Mouse (Mus musculus): Measurements from ENCODE around the gene Gm49486.

Gene Gm49486

GRCm38 (mm10) chr15:79235268-79235667, 6.1 kb downstream of the Gm49486 start:
- DNase-seq, result no peak

GRCm38 (mm10) chr15:79238036-79238435, 8.8 kb downstream of the Gm49486 start:
- DNase-seq, result no peak

- DNase-seq, result peak in 1 of 2 experiments; percentile 27
Observed at GRCm38 (mm10) chr15:79242574-79243233, 13.5 kb downstream of the Gm49486 start.

GRCm38 (mm10) chr15:79243234-79244042, 14.2 kb downstream of the Gm49486 start:
- DNase-seq, result peak; percentile 94 to 96

GRCm38 (mm10) chr15:79244071-79244893, 15.1 kb downstream of the Gm49486 start:
- peak in 1 of 2 experiments; percentile 32 for DNase-seq

GRCm38 (mm10) chr15:79245321-79245720, 16.1 kb downstream of the Gm49486 start:
- DNase-seq, result no peak

GRCm38 (mm10) chr15:79250236-79250635, 21.0 kb downstream of the Gm49486 start:
- DNase-seq, result no peak

GRCm38 (mm10) chr15:79251168-79251567, 22.0 kb downstream of the Gm49486 start:
- no peak for DNase-seq

GRCm38 (mm10) chr15:79251781-79252491, 22.7 kb downstream of the Gm49486 start:
- DNase-seq, result peak; percentile 16 to 34

- no peak for DNase-seq
Observed at GRCm38 (mm10) chr15:79252580-79252979, 23.4 kb downstream of the Gm49486 start.

GRCm38 (mm10) chr15:79254661-79255060, 25.5 kb downstream of the Gm49486 start, which contains the start of gene Slc16a8:
Slc16a8 (minus strand) TSS chr15:79254761.
- DNase-seq, result no peak

- peak; percentile 35 to 50 for DNase-seq
Observed at GRCm38 (mm10) chr15:79258521-79258920, 29.3 kb downstream of the Gm49486 start.

GRCm38 (mm10) chr15:79261095-79261725, 32.0 kb downstream of the Gm49486 start:
- peak; percentile 48 to 53 for DNase-seq

GRCm38 (mm10) chr15:79261757-79262156, 32.6 kb downstream of the Gm49486 start:
- DNase-seq, result no peak

- peak in 1 of 2 experiments; percentile 29 for DNase-seq
Observed at GRCm38 (mm10) chr15:79262375-79262774, 33.2 kb downstream of the Gm49486 start.

GRCm38 (mm10) chr15:79262786-79263309, 33.7 kb downstream of the Gm49486 start:
- DNase-seq, result no peak

GRCm38 (mm10) chr15:79263726-79264125, 34.5 kb downstream of the Gm49486 start:
- DNase-seq, result no peak

GRCm38 (mm10) chr15:79265384-79265783, 36.2 kb downstream of the Gm49486 start:
- DNase-seq, result no peak

GRCm38 (mm10) chr15:79268521-79268920, 39.3 kb downstream of the Gm49486 start:
- no peak for DNase-seq

GRCm38 (mm10) chr15:79270317-79271123, 41.3 kb downstream of the Gm49486 start:
- DNase-seq, result peak; percentile 86 to 87

Measured in lung, postnatal 4 days (tissue).